Mouse (Mus musculus): ENCODE data around the gene Scgb2b18.
"Not testable (repeated sequence)": the region's sequence is repeated elsewhere in the genome, so short reads cannot be mapped to it uniquely, and the experiment has no call there.

Gene Scgb2b18

DNA sequence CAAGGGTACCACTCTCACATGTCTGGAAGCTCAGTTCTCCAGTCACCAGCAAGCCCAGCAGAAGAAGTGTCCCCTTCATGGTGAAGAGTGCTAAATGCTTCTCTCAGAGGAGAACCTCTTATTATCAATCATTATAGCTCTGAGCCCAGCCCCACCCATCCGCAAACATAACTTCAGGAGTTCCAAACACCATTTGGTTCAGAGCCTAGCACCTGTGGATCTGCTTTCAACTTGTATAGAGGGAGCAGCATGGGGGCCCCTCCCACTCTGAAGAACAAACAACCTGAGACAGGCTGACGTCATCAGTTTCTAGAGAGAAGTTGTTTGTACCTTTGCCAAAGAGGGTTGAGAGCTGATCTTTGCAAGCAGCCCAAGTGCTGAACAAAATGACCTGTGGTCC lies at the start of gene Scgb2b18:
Scgb2b18 (minus strand) TSS at position 101 of the 400 bp plus-strand sequence.
- not testable (repeated sequence) for DNase-seq (ENCODE audit: low read depth, low spot score)

DNA sequence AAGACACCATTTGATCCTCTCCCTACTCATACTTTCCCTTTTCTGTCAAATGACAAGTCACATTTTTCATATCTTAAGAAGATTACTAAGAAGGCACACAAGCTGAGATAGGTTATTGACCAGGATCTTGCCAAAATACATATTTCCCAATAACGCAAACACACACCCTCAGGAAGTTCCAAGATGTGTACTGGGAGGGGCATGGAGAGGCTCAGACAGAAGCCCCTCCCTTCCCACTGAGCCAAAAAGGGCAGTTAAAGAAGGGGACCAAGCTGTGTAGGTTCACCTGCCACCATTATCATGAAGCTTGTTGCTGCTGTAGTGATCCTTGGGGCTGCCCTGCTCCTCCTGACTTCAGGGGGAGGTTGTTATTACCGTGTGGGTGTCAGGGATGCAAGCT lies 11.6 kb upstream of the Scgb2b18 start, which contains the start of gene Scgb1b18:
Scgb1b18 (plus strand) TSS at position 301 of the 400 bp plus-strand sequence.
- DNase-seq (ENCODE audit: low read depth, low spot score), result not testable (repeated sequence)

All from embryo, embryonic 11.5 days (tissue).